Mouse (Mus musculus) midbrain, embryonic 16.5 days (tissue): ENCODE measurements around the gene Acvr1. TPM values are rescaled to one million over a fixed set of nuclear protein-coding genes. Genes with fewer than 3 reads are reported as not detected.

Source experiments
- ATAC-seq: fragments of 200-750 bp; cut with Nextera tagmentation; 2 replicates; pipeline ENCODE4 v1.8.0; 2017; ENCODE audit warnings: moderate TSS enrichment
- H3K27ac ChIP-seq: fragments of 300-500 bp; sonication (generic); 2 replicates; pipeline ENCODE4 v1.5.1; 2014; ENCODE audit warnings: mild to moderate bottlenecking, low read length, mixed read lengths
- H3K27me3 ChIP-seq: fragments of 300-500 bp; sonication (generic); 2 replicates; pipeline ENCODE4 v1.6.1; 2014; ENCODE audit warnings: low read depth, low read length, mixed read lengths; ENCODE audit not compliant: control insufficient read depth, insufficient read depth
- H3K36me3 ChIP-seq: fragments of 300-500 bp; sonication (generic); 2 replicates; pipeline ENCODE4 v1.6.1; 2014; ENCODE audit warnings: mild to moderate bottlenecking, low read length, moderate library complexity, mixed read lengths; ENCODE audit not compliant: control insufficient read depth, insufficient read depth
- H3K4me1 ChIP-seq: fragments of 300-500 bp; sonication (generic); 2 replicates; pipeline ENCODE4 v1.6.1; 2014; ENCODE audit warnings: mild to moderate bottlenecking, low read length, mixed read lengths; ENCODE audit not compliant: control insufficient read depth, insufficient read depth
- H3K4me2 ChIP-seq: fragments of 300-500 bp; sonication (generic); 2 replicates; pipeline ENCODE4 v1.6.1; 2014; ENCODE audit warnings: mild to moderate bottlenecking, low read length, mixed read lengths
- H3K4me3 ChIP-seq: fragments of 300-500 bp; sonication (generic); 2 replicates; pipeline ENCODE4 v1.5.1; 2014; ENCODE audit warnings: low read depth, mild to moderate bottlenecking, low read length, moderate library complexity, mixed read lengths
- H3K9ac ChIP-seq: fragments of 300-500 bp; sonication (generic); 2 replicates; pipeline ENCODE4 v1.6.1; 2014; ENCODE audit warnings: low read depth, low read length, mixed read lengths
- H3K9me3 ChIP-seq: fragments of 300-500 bp; sonication (generic); replicated peaks from 2 replicates; pipeline ENCODE4 v1.6.1; 2014; ENCODE audit warnings: mild to moderate bottlenecking, low read length, mixed read lengths; ENCODE audit not compliant: control insufficient read depth, poor library complexity, severe bottlenecking
- WGBS: fragments of 180-500 bp; shearing (Covaris S2); extraction: QIAGEN DNeasy Blood & Tissue Kit; methylation state at CpG from one replicate; pipeline ENCODE4 v1.1.7; 2014; 5-methylcytosine and 5-hydroxymethylcytosine counted together
- polyA plus RNA-seq: library from polyadenylated mRNA; unstranded; fragments of >200 nt; fragmentation: Nextera tagmentation; extraction: Ambion mirVana; gene quantifications from 2 replicates; pipeline ENCODE4 v1.2.1, GENCODE M21; 2015

Acvr1 gene
- polyA plus RNA-seq, 1 experiment from 2014 or later = 4.4 TPM

GRCm38 (mm10) chr2:58434438-58434837, 132.5 kb downstream of the Acvr1 start:
- 86% methylated on average over 2 of the region's 2 CpGs for WGBS
- ATAC-seq = no peak
- H3K4me3 ChIP-seq = no peak overlapping the region
- H3K4me1 ChIP-seq = no peaks in the 10 kb centered on the region
- no peaks in the 10 kb centered on the region for H3K9me3 ChIP-seq
- H3K36me3 ChIP-seq = peaks cover 5% of the 10 kb centered on the region
- H3K9ac ChIP-seq = no peak overlapping the region
- no peaks in the 10 kb centered on the region for H3K27me3 ChIP-seq
- H3K4me2 ChIP-seq = no peak overlapping the region
- H3K27ac ChIP-seq = no peak overlapping the region

GRCm38 (mm10) chr2:58433317-58433716, 133.6 kb downstream of the Acvr1 start:
- 91% methylated on average over 2 of the region's 2 CpGs for WGBS
- H3K27me3 ChIP-seq = no peaks in the 10 kb centered on the region
- no peak for ATAC-seq
- H3K4me1 ChIP-seq = no peaks in the 10 kb centered on the region
- no peak overlapping the region for H3K9ac ChIP-seq
- no peak overlapping the region for H3K4me2 ChIP-seq
- no peaks in the 10 kb centered on the region; the same call in 1 of the 2 replicates for H3K36me3 ChIP-seq
- no peak overlapping the region for H3K4me3 ChIP-seq
- no peaks in the 10 kb centered on the region for H3K9me3 ChIP-seq
- H3K27ac ChIP-seq = no peak overlapping the region

- WGBS = 96% methylated on average over 7 of the region's 7 CpGs
- Histone ChIP-seq H3K27me3 (no peaks in the 10 kb centered on the region), H3K4me2 (no peak overlapping the region), H3K4me1 (no peaks in the 10 kb centered on the region), H3K4me3 (no peak overlapping the region), H3K9me3 (no peaks in the 10 kb centered on the region), H3K36me3 (no peaks in the 10 kb centered on the region; the same call in 1 of the 2 replicates), H3K27ac (no peak overlapping the region), H3K9ac (no peak overlapping the region)
- ATAC-seq = no peak
Observed at GRCm38 (mm10) chr2:58432211-58432610, 134.7 kb downstream of the Acvr1 start.

GRCm38 (mm10) chr2:58425436-58426004, 141.4 kb downstream of the Acvr1 start:
- Histone ChIP-seq H3K27me3 (no peaks in the 10 kb centered on the region), H3K4me3 (no peak overlapping the region), H3K36me3 (no peaks in the 10 kb centered on the region), H3K4me2 (no peak overlapping the region), H3K9me3 (no peaks in the 10 kb centered on the region), H3K27ac (no peak overlapping the region), H3K4me1 (no peaks in the 10 kb centered on the region), H3K9ac (no peak overlapping the region)
- 96% methylated on average over 13 of the region's 13 CpGs for WGBS
- ATAC-seq = no peak

- no peaks in the 10 kb centered on the region for H3K36me3 ChIP-seq
- H3K9me3 ChIP-seq = no peaks in the 10 kb centered on the region
- H3K4me1 ChIP-seq = no peaks in the 10 kb centered on the region
- no peak overlapping the region for H3K27ac ChIP-seq
- ATAC-seq = no peak
- no peaks in the 10 kb centered on the region for H3K27me3 ChIP-seq
- H3K9ac ChIP-seq = no peak overlapping the region
- H3K4me3 ChIP-seq = no peak overlapping the region
- H3K4me2 ChIP-seq = no peak overlapping the region
- 88% methylated on average over 5 of the region's 5 CpGs for WGBS
Observed at GRCm38 (mm10) chr2:58423319-58423718, 143.6 kb downstream of the Acvr1 start.

GRCm38 (mm10) chr2:58419571-58419970, 147.4 kb downstream of the Acvr1 start:
- H3K9me3 ChIP-seq = no peaks in the 10 kb centered on the region
- ATAC-seq = no peak
- H3K9ac ChIP-seq = no peak overlapping the region
- no peak overlapping the region for H3K4me3 ChIP-seq
- no peaks in the 10 kb centered on the region for H3K36me3 ChIP-seq
- no peaks in the 10 kb centered on the region for H3K27me3 ChIP-seq
- no peak overlapping the region for H3K27ac ChIP-seq
- 65% methylated on average over 8 of the region's 8 CpGs for WGBS
- H3K4me2 ChIP-seq = no peak overlapping the region
- no peaks in the 10 kb centered on the region for H3K4me1 ChIP-seq

GRCm38 (mm10) chr2:58418109-58418508, 148.8 kb downstream of the Acvr1 start:
- Histone ChIP-seq H3K9me3 (no peaks in the 10 kb centered on the region), H3K36me3 (no peaks in the 10 kb centered on the region), H3K4me1 (no peaks in the 10 kb centered on the region), H3K9ac (no peak overlapping the region), H3K27ac (no peak overlapping the region), H3K27me3 (no peaks in the 10 kb centered on the region), H3K4me2 (no peak overlapping the region), H3K4me3 (no peak overlapping the region)
- ATAC-seq = no peak
- 100% methylated on average over 1 of the region's 1 CpGs for WGBS

- Histone ChIP-seq H3K4me1 (no peaks in the 10 kb centered on the region), H3K27ac (no peak overlapping the region), H3K4me2 (no peak overlapping the region), H3K9ac (no peak overlapping the region), H3K9me3 (no peaks in the 10 kb centered on the region), H3K4me3 (no peak overlapping the region), H3K27me3 (no peaks in the 10 kb centered on the region), H3K36me3 (no peaks in the 10 kb centered on the region)
- ATAC-seq = no peak
- whole genome bisulfite sequencing = 88% methylated on average over 9 of the region's 9 CpGs
Observed at GRCm38 (mm10) chr2:58417684-58418083, 149.3 kb downstream of the Acvr1 start.

GRCm38 (mm10) chr2:58415037-58415436, 151.9 kb downstream of the Acvr1 start:
- ATAC-seq = no peak
- H3K27me3 ChIP-seq = no peaks in the 10 kb centered on the region
- H3K9ac ChIP-seq = no peak overlapping the region
- no peak overlapping the region for H3K27ac ChIP-seq
- H3K36me3 ChIP-seq = no peaks in the 10 kb centered on the region
- H3K9me3 ChIP-seq = no peaks in the 10 kb centered on the region
- H3K4me3 ChIP-seq = no peak overlapping the region
- no peak overlapping the region for H3K4me2 ChIP-seq
- H3K4me1 ChIP-seq = no peaks in the 10 kb centered on the region
